Mouse (Mus musculus) lung, postnatal 25 days (tissue): ENCODE results near the gene Cldn4.

Experiments
- DNase-seq: peaks from one replicate; pipeline ENCODE4 v3.0.0; 2022; ENCODE audit warnings: low spot score

Gene Cldn4

DNA sequence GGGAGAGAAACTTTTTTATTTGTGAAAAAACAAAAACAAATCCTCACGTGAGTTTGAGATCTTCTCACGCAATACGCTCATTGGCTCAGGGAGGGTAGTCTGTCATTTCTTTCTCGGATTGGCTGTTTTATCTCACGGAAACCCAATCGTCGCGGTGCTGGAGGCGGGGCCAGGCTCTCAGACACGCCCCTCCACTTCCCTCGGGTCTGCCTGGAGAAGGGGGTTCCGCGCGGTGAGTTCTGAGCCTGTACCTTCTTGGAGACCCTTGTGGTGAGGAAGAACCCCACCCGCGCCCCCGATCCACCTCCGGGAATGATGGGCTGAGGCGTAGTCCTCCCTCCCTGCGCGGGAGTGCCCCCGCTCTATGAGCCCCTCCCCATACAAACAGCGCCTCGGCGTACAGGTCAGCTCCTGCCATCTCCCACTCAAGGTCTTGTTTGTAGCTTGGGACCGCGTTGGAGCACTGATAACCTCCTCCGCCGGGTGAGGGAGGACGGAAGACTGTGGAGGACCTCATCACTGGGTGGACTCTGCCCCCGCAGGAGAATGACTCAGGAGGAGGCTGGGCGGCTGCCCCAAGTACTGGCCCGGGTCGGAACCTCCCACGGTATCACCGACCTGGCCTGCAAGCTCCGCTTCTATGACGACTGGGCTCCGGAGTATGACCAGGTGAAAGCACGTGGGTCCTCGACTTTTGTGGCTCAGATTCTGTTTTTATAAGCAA is 14.4 kb downstream of the Cldn4 start, which contains the start of gene Mettl27:
TSS of gene Mettl27 (plus strand) at position 190 of the 724 bp plus-strand sequence.
- peak; percentile 93 for DNase-seq

DNA sequence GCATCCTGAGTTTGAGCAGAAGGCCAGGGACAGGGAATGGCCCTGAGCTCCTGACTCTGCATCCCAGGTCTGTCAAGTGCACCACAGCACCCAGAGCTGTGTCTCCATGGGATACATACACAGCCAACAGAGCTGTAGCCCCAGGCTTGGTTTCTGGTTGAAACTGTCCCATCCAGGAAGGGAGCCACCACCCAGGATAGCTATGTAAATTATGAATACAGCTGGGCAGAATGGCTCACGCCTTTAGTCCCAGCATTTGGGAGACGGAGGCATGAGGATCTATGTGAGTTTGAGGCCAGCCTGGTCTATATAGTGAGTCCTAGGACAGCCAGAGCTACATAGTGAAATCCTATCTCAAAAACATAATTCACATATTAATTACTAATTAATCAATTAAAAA is 16.7 kb downstream of the Cldn4 start:
- no peak for DNase-seq

DNA sequence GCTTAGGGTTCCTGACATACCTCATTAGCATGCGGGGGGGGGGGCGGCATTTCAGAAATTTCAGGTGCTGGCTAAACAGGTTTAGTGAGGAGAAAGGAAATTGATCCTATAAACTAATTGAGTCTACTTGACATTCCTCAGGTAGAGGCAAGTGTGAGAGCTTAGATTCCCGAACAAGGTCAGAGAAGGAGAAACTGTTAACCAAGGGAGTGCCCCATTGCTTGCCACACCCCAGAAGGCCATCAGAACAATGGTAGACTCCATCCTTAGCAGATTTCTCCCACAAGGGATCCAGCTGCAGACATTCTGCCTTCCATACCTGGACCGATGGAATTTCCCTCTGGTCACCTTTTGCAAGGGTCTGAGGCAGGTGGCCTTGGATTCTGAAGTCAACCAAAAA is 20.0 kb downstream of the Cldn4 start:
- DNase-seq: no peak

DNA sequence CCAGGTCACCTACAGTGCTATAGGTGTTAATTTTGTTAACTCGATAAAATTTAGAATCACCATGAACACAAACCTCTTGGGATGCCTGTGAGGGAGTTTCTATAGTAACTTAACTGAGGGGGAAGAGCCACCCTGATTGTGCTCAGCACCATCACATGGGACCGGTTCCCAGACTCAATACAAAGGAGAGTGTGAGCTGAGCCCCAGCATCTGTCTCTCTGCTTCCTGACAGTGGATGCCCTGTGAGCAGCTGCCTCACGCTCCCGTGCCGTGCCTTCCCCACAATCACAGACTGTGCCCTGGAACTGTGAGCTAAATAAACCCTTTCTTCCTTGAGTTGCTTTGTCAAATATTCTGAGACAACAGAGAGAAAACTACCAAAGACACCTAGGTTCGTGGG is 23.6 kb downstream of the Cldn4 start:
- DNase-seq: no peak

DNA sequence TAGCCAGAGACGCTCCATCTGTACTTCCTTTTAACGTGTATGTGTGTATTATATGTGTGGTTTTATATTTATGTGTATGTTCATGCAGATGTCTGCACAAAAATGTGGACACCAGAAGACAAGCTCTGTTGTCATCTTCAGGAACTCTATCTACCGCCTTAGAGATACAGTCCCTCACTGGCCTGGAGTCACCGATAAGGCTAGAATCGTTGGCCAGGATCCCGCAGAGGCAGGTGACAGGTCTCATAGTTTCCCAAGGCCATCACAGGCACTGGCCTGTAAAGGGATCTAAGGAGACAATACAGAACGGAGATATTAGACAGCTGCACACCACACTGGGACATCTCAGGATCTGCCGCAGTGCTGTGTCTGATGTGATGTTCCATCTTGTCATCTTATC is 25.6 kb downstream of the Cldn4 start:
- DNase-seq: no peak

DNA sequence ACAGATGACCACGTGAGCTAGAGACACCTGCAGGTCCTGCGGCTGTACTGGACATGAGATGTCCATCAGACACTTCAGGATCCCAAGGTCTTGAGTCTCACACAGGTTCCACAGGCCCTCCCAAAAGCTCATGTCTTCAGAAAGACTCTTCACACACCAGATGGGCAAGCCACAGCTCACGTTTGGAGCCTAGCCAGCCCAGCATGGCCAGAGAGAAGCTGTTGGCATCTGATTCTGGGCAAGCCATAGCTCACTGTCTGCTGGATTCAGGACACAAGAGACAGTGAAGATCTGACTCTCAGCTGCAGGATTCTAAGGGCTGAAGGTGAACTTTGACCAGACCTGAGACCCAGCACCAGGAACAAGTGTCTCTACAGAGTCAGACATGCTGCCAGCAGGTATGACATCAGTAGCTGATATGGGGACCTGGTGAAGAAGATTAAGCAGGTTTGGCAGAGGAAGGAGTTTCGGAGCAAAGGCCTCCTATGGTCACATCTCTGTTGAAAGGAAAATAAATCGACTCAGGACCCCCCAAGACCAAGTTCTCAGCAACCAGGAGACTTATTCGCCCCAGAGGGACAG is 26.5 kb downstream of the Cldn4 start:
- no peak for DNase-seq

DNA sequence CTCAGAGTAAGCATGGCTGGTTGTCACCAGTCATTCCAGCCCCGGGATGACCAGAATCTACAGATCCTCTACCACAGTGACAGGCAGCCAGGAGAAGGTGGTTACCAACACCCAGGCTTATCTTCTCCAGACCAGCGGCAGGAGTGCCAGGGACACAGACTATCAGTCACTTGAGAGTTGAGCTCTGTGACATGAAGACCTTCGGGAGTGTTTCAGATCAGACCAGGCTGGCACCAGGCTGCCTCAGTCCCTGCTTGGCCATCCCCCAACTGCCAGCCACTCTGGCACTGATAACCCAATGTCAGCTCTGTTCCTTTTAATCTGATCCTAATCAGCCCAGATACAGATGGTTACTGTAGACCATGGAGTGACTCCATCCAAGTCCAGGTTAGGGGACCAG is 27.6 kb downstream of the Cldn4 start:
- no peak for DNase-seq

DNA sequence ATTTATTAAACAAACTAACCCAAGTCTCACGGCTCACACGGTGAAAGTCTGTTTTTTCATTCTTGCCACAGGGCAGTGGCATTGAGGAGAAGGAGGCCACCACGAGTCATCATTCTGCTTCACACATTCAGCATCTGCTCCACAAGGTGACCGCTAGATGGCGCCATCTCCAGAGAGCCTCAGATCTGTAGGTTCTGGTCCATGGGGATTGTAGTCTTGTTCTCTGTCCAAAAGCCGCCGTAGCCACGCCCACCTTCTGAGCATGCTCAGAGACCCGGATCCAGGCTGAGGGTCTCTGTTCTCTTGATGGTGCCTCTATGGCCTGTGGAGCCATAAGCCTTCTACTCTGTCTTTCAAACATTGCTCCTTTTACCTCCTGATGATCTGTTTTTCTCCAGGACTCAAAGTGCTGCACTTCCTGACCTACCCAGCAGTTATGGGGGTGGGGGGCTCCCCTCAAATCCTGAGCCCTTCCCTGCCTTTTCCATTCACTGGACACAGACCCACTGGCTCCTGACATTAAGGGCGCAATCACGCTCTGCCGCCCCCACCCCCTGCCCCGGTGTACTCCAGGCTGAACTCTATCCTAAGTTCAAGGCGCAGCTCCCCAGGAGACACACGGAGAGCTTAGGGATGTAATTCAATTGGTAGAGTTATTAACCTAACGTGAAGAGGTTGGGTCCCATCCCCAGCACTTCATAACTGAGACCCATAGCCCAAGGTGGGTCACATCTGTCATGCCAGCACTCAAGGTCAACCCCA is 28.5 kb downstream of the Cldn4 start:
- DNase-seq: peak; percentile 71

DNA sequence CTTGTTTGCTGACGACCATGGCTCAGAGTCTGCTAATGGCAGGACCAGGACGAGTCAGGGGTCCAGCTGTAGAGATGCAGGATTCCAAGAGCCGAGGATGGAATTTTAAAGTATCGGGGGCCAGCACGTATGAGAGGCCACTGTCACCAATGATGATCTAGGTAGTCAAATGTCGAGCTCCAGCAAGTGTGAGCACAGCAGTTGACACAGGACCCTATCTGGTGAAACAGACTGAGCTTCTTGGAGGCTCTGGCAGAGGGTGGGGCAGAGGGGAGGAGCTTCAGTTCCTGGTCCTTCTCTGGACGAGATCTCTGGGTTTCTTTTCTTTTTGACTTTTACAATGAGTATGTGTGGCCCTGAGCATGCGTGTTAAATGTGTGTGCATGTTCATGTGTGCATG is 31.4 kb downstream of the Cldn4 start, which contains the start of gene Cldn13:
TSS of gene Cldn13 (minus strand) at position 216 of the 400 bp plus-strand sequence.
- no peak for DNase-seq

DNA sequence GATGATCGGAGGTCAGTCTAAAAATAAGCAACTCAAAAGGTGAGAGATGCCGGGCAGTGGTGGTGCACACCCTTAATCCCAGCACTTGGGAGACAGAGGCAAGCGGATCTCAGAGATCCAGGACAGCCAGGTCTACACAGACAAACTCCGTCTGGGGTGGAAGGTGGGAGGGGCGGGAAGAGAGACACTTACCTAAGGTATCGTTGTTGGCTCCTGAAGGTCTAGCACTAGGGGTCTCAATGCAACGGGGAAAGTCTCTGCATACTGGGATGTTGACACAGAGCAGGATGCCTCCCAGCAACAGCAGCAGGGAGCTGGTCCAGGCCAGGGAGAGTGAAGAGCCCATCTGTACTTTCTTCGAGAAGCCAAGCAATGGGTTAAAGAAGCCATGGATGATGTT is 32.2 kb downstream of the Cldn4 start:
- no peak for DNase-seq

DNA sequence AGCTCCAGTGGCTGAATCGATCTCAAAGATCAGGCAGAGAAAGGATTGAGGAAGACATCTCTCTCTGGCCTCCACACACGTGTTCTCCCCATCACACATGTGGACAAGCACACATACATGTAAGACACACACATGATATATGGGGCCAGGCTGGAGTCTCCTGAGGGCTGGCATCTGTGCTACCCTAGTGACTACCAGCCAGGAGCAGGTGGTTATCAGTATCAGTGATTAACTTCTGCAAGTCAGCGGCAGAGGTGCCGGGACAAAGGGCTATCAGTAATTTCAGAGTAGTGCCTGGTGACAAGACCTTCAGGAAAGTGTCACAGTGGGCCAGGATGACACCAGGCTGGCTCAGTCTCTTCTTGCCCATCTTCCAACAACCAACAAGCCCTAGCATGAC is 33.0 kb downstream of the Cldn4 start:
- DNase-seq: no peak

DNA sequence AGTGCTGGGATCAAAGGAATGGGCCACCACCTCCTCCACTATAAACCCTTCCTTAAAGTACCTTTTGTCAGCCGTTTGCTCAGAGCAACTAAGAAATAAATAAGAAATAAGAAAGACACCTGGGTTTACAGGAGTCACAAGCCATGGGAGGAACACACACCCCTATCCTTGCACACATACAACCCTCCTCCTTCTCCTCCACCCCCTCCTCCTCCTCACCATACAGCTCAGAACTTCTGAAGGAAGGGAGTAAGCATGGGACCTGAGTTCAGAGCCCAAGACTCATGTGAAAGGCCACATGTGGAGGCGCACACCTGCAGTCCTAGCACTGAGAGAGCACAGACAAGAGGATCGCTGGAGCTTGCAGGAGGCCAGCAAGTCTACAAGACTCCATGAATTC is 33.4 kb downstream of the Cldn4 start:
- no peak for DNase-seq

DNA sequence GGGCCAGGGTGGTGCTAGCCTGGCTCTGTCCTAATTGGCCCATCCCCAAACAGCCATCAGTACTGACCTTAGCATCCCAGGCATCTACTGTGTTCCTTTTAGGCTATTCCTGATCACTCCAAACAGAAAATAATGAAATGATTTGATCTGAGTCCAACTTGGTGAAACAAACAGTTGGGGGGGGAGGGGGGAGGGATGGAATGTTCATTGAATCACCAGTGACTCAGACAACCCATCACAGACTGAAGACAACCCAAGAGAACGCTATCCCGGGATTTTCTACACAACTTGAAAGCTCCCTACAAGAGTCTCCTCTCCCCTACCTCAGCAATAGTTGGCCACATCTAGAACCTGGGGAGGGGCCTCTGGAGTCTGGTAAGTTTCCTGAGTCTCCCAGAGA is 34.8 kb downstream of the Cldn4 start:
- DNase-seq: no peak

DNA sequence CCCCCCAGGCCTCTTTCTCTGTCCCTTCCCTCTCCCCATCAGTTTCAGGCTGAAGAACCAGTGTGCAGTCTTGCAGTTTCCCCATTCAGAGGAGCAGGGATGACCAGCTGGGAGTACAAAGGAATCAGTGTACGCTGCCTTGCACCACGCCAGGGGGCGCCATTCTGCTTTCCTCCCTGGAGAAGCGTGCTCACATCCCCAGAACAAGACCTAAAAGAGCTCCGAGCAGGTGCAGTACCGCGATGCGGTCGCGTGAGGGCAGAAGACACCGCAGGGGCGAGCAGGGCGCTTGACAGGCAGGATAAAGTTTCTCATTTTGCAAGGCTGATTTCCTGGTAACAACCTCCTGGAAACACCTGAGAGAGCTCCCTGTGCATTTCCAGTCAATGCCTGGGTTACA is 39.6 kb downstream of the Cldn4 start:
- DNase-seq: peak; percentile 93

DNA sequence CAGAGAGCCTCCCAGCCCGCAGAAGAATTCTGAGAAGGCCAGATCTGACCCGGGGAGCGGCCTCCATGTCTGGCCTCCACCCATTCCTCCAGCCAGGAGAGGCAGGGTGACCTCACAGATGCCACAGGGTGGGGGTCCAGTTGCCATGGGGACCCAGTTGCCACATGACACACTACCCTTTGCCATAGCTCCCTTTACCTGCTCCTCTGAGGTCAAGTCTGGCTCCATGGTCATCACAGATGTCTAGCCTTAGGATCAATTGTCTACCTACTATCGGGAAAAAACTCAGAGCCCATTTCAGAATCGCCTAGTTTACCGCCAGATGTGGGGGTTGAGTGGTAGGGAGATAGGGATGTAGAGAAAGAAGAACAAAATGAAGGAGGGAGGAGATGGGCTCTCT is 40.1 kb downstream of the Cldn4 start, which contains the start of gene Tmem270:
TSS of gene Tmem270 (minus strand) at position 101 of the 400 bp plus-strand sequence.
- no peak for DNase-seq

DNA sequence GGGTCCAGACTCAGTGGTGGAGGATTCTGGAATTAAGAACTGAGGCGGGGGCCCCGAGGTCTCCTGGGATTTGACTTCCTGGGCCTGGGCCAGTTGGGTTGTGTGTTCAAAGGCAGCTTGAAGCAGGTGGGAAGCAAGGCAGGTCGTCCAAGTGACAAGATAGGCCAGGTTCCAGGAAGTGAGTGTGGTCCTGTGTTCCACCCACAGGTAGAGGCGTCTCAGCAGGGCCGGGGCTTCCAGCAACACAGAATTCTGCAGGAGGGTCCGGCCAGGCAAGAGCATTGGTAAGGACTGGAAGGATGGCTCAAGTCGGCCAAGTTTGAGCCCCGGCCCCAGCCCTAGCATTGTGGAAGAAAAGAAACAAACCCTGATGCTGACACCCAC is 45.1 kb downstream of the Cldn4 start:
- DNase-seq: no peak

DNA sequence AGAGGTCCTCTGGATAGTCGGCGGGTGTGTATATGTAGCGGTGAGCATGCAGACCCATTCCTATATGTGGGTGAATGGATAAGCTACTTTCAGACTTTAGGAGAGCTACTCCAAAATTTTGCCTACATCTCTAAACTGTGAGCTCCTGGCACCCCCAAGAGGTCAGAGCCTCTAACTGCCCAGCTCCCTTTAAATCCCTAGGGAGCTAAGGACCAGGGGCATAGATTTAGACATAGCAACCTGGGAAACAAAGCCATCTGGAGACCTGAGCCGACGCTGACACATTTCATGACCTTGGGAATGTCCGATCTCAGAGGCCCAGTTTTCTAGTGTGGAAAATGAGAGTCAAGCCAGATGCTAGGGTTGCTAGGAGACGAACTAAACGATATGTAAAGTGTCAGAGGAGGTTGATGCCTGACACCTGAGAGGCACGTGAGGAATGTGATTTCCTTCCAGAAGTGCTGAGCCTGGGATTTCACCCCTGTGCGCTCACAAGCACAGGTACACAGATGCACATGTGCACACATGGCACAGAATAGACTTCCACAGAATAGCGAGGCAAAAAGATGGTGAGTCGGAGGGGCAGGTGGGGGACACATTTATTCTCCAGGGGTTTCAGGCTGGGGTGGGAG is 45.6 kb downstream of the Cldn4 start:
- peak; percentile 65 for DNase-seq

DNA sequence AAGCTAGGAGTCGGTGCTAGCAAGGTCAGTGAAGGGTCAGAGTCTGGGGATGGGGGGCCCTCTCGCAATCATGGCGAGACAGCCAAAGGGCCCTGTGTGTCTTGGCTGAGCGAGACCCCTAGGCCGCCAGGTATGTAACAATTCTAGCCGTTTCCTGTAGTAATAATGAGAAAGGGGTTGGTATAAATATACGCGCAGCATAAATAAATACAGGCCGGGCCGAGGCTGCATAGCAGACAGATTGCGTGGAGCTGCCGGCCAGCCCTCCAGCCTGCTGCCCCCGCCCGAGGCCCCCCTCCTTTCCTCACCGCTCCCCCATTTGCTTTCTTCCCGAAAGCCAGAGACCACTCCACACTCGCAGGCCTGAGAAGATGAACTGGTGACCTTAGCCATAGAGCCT is 49.1 kb downstream of the Cldn4 start:
- DNase-seq: no peak

DNA sequence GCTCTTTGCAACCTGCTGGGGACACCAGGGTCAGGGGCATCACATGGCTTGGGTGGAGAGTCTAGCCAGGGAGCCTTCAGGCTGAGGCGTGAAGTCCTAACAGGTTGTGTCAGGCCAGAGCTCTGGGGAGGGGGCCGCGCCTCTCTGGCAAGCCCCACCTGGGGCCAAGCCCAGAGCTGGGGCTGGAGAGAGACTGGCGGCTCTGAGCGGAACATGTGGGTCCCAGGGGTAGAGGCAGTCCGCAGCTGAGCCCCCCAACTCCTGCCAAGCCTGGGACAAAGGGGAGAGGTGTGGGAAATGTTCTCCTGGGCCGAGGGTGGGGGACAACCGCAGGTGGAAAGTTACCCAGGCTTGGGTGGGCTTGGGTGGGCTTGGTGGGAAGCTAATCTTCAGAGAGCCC is 49.8 kb downstream of the Cldn4 start:
- no peak for DNase-seq

DNA sequence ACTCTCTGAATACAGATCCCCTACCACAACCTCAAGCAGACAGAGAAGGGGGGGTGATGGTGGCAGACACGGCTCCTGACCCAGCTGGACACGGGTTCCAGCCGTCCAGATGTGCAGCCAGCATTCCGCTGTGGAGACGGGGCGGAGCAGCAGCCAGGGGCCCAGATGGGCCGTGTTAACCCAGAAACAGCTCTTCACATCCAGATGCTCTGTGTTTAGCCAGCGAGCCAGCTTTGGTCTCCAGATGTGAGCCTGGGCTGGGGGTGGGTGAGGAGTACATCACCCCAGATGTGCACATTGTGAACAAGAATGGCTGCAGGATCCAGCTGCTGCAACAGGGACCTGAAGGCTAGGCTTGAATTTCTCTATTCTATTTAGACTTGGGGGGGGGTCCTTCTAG is 51.4 kb downstream of the Cldn4 start:
- DNase-seq: peak; percentile 31
